Mouse (Mus musculus) kidney, adult 11 months (tissue): ENCODE measurements around the gene Gmppa.
A peak's percentile ranks its signal among the peaks of the same experiment; 100 is the strongest.

Source experiments
- DNase-seq: peaks from one replicate; pipeline ENCODE4 v3.0.0; 2022

The Gmppa gene

GRCm38 (mm10) chr1:75435475-75436328, at the start of gene Gmppa:
TSS of gene Gmppa (plus strand) at chr1:75435930.
- peak; percentile 81 for DNase-seq

DNA sequence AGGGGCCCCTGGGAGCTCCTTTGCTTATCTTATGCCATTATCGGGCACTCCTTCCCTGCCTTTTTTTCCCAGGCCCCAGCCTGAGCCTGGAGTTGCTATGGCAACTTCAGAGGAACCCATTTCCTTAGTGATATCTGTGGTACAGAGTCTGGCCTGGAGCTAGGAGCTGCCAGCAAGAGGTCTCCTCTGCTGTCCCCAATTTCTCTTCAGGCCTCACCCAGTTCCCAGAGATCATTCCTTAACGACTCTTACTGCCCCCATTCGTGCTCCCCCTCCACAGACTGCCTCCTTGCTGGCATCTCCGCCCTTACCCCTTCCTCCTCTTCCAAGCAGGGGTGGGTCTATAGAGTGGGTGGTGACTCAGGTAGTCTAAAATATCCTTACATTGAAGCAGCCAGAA, 49.6 kb upstream of the Gmppa start:
- no peak for DNase-seq

GRCm38 (mm10) chr1:75387469-75387928, 48.2 kb upstream of the Gmppa start:
- DNase-seq, result no peak

DNA sequence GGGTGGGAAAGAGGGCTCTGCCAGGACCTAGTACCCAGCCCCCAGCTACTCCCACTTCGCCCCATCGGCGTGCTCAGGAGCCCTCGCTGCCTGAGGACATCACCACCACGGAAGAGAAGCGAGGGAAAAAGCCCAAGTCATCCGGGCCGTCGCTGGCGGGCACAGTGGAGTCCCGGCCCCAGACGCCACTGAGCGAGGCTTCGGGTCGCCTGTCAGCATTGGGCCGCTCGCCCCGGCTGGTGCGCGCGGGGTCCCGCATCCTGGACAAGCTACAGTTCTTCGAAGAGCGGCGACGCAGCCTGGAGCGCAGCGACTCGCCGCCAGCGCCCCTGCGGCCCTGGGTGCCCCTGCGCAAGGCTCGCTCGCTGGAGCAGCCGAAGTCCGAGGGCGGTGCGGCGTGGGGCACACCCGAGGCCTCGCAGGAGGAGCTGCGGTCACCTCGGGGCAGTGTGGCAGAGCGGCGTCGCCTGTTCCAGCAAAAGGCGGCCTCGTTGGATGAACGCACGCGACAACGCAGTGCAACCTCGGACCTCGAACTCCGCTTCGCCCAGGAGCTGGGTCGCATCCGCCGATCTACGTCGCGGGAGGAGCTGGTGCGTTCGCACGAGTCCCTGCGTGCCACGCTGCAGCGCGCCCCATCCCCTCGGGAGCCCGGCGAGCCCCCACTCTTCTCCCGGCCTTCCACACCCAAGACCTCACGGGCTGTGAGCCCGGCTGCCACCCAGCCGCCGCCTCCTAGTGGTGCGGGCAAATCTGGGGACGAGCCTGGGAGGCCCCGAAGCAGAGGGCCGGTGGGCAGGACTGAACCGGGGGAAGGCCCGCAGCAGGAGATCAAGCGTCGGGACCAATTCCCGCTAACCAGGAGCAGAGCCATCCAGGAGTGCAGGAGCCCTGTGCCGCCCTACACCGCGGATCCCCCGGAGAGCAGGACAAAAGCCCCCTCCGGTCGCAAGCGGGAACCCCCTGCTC, 47.5 kb upstream of the Gmppa start:
- DNase-seq, result no peak

GRCm38 (mm10) chr1:75388898-75389515, 46.7 kb upstream of the Gmppa start:
- no peak for DNase-seq

GRCm38 (mm10) chr1:75393139-75393538, 42.6 kb upstream of the Gmppa start:
- no peak for DNase-seq

DNA sequence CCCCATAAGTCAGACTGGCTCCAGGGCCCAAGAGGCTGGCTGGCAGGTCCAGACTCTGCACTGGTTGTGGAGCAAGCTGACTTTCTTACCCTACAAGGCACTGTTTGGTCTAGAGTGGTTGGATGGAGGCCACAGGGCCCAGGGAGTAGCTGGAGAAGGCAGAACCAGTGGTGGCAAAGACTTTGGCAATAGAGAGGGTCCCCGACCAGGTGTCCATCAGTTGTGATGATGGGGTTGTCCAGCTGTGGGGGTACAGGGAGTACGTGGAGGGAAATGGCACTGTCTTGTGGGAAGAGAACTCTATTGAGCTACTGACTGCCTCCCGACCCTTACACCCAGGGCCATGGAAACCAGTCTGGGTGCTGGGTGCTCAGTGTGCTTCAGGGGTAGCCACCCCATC, 41.9 kb upstream of the Gmppa start:
- no peak for DNase-seq

DNA sequence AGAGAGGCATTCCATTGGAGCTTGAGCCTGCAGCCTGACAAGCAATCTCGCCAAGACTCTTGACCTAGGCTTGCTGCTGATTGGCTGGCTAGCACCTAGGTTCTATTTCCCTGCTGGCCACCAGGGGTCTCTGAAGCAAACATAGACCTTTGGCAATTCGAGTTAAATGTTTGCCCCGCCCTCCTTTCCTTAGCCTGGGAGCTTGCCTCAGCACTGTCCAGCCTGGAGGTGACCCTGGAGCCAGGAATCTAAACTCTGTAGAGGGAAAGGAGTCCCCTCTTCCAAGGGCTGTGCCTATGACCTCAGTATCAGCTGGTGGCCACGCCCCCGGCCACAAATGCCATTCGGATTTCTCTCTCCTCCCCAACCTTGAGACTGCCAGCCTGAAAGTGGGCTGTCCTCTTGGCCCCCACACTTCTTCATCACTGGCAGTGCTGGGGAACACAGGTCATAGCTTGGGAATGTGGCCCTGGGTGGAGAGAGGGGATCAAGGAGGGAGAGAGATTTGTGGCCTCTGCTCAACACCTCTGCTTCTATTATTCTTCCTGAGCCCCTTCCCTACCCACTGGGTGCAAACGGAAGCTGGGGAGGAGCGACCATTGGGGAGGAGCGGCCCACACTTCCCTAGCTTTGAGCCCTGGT, 36.8 kb upstream of the Gmppa start:
- DNase-seq, result peak; percentile 82

GRCm38 (mm10) chr1:75399755-75400492, 35.8 kb upstream of the Gmppa start:
- peak; percentile 23 for DNase-seq

DNA sequence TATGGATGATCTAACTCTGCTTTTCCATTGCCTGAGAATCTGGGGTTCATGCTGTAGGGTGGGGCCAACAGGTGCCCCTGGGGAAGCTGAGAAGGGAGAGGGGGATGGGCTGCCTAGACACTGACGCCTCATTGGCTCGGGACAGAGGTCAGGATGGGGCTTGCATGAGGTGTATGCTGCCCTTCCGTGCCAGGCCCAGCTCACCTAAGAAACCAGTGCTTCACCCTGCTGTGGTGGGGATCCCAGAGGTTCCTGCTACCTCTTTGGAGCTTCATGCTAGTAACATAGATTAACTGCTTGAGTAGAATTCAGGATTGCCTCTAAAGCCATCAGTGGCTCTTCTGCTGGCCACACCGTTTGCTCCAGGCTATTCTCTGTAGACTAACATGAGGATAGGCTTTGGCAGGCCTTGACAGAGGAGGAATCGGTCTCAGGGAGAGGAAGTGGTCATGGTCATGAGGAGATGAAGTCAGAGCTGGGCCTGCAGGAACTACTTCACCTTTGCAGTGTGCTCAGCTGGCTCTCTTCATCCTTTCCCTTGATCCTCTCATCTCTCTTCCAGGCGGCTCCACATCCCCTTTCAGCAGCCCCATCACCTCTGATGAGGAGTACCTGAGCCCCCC, 35.1 kb upstream of the Gmppa start:
- no peak for DNase-seq

DNA sequence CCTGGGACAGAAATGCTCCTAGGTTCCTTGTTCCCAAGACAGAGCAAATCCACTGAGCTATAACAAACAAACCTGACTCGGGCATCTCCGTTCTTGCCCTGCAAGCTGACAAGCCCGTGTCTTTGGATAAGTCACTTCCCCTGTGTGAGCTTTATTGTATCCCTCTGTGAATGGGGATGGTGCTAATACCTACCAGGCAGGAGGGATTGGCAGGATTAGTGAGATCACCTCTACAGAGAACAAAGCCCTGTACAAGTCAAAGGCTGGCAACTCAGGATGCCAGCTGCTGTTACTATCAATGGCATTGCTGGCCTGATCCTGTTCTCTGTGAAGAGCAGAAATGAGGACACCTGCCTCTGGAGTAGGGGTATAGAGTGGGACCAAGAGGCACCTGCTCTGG, 30.2 kb upstream of the Gmppa start:
- no peak for DNase-seq

DNA sequence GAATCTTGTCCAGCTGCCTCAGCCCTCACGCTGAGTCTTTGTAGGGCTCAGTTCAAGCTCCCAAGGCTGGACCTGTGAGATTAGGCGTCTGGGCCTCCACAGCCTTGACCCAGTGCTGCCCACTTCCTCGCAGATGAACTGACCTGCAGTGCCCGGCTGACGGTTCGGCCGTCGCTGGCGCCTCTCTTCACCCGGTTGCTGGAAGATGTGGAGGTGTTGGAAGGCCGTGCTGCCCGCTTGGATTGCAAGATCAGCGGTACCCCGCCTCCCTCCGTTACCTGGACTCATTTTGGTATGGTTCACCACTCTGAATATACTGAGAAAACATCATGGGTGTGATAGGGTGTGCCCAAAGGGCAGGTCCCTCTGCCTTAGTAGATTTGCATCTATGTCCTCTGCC, 29.6 kb upstream of the Gmppa start:
- no peak for DNase-seq

DNA sequence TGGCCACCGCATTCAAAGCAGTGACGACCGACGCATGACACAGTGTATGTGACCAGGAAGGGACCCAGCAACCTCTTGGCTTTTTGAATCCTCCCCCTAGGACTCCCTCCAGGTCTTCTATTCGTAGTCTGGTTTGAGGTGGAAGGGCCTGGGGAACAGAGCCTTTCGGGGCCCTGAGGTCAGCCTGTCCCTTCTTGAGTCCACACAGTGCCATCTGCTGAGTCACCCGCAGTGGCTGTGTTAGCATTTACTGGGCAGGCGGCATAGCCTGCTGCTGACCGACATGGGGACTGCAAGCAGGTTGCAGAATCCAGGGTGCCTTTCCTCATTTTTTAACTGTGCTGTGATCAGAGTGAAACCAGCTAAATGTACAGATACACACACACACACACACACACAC, 28.7 kb upstream of the Gmppa start:
- no peak for DNase-seq

- DNase-seq, result no peak
Observed at GRCm38 (mm10) chr1:75408210-75408609, 27.5 kb upstream of the Gmppa start.

DNA sequence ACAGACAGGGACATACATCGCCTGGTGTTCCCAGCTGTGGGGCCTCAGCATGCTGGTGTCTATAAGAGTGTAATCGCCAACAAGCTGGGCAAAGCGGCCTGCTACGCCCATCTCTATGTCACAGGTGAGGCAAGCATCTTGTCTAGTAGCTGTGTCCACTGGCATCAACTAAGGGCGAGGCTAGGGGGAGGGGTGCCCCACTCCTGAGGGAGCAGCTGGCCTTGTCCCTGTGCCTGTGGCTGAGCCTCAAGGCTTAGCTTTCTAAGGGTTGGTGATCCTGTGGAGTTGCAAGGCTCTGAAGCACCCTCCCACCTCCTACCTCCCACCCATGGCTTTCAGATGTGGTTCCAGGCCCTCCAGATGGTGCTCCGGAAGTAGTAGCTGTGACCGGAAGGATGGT, 25.8 kb upstream of the Gmppa start:
- DNase-seq, result no peak

DNA sequence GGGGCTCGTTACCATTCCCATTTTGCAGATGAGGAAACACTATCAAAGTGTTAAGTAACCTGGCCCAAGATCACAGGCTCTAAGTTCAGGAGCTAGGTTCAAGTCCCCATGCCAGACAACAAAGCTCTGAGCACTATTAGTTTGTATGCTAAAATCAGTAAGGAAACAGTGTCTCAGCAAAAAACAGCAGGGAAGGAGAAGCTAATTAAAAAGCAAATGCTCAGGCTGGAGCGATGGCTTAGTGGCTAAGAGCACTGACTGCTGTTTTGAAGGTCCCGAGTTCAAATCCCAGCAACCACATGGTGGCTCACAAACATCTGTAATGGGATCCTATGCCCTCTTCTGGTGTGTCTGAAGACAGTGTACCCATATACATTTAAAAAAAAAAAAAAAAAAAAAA, 23.5 kb upstream of the Gmppa start:
- DNase-seq, result no peak

GRCm38 (mm10) chr1:75413749-75414148, 22.0 kb upstream of the Gmppa start:
- no peak for DNase-seq

DNA sequence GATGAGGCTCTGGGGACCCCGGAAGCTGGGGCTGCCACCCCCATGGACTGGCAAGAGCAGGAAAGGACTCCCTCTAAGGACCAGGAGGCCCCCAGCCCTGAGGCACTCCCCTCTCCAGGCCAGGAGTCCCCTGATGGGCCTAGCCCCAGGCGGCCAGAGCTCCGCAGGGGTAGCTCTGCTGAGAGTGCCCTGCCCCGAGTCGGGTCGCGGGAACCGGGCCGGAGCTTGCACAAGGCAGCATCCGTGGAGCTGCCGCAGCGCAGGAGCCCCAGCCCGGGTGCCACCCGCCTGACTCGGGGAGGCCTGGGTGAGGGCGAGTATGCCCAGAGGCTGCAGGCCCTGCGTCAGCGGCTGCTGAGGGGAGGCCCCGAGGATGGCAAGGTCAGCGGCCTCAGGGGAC, 13.9 kb upstream of the Gmppa start:
- no peak for DNase-seq

DNA sequence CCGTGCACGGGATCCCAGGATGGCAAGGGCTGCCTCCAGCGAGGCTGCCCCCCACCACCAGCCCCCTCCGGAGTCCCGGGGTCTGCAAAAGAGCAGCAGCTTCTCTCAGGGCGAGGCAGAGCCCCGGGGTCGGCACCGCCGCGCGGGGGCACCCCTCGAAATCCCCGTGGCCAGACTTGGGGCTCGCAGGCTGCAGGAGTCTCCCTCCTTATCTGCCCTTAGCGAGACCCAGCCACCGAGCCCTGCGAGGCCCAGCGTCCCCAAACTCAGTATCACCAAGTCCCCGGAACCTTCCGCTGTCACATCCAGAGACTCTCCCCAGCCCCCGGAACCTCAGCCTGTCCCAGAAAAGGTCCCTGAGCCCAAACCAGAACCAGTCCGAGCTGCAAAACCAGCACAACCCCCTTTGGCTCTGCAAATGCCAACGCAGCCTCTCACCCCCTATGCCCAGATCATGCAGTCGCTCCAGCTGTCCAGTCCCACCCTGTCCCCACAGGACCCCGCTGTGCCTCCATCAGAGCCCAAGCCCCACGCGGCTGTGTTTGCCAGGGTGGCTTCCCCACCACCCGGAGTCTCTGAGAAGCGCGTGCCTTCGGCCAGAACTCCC, 13.4 kb upstream of the Gmppa start:
- DNase-seq, result no peak

GRCm38 (mm10) chr1:75422823-75423471, 12.8 kb upstream of the Gmppa start:
- no peak for DNase-seq
